Mouse (Mus musculus) lung, embryonic 16.5 days (tissue): ENCODE results near the gene Rassf7. TPM values are rescaled to one million over a fixed set of nuclear protein-coding genes. Genes with fewer than 3 reads are reported as not detected.
"Not testable (repeated sequence)": the region's sequence is repeated elsewhere in the genome, so short reads cannot be mapped to it uniquely, and the experiment has no call there.

Experiments used
- ATAC-seq: fragments of 200-750 bp; cut with Nextera tagmentation; 2 replicates; pipeline ENCODE4 v1.8.0; 2017; ENCODE audit warnings: low read depth, mild to moderate bottlenecking, moderate library complexity
- H3K27ac ChIP-seq: fragments of 300-500 bp; sonication (generic); 2 replicates; pipeline ENCODE4 v1.5.1; 2014; ENCODE audit warnings: mild to moderate bottlenecking, control low read depth, low read length
- H3K27me3 ChIP-seq: fragments of 300-500 bp; sonication (generic); 2 replicates; pipeline ENCODE4 v1.6.1; 2014; ENCODE audit warnings: low read depth, low read length, mixed read lengths; ENCODE audit not compliant: control insufficient read depth, insufficient read depth
- H3K36me3 ChIP-seq: fragments of 300-500 bp; sonication (generic); 2 replicates; pipeline ENCODE4 v1.6.1; 2014; ENCODE audit warnings: low read length; ENCODE audit not compliant: control insufficient read depth, insufficient read depth
- H3K4me1 ChIP-seq: fragments of 300-500 bp; sonication (generic); replicated peaks from 2 replicates; pipeline ENCODE4 v1.6.1; 2014; ENCODE audit warnings: low read length, mixed read lengths; ENCODE audit not compliant: control insufficient read depth, insufficient read depth
- H3K4me2 ChIP-seq: fragments of 300-500 bp; sonication (generic); 2 replicates; pipeline ENCODE4 v1.6.1; 2014; ENCODE audit warnings: low read depth, low read length, control low read depth
- H3K4me3 ChIP-seq: fragments of 300-500 bp; sonication (generic); 2 replicates; pipeline ENCODE4 v1.5.1; 2014; ENCODE audit warnings: mild to moderate bottlenecking, low read length, control low read depth
- H3K9ac ChIP-seq: fragments of 300-500 bp; sonication (generic); 2 replicates; pipeline ENCODE4 v1.6.1; 2014; ENCODE audit warnings: low read length, control low read depth
- H3K9me3 ChIP-seq: fragments of 300-500 bp; sonication (generic); 2 replicates; pipeline ENCODE4 v1.6.1; 2016; ENCODE audit warnings: low read length; ENCODE audit not compliant: control insufficient read depth
- whole genome bisulfite sequencing: fragments of 180-500 bp; shearing (Covaris S2); extraction: QIAGEN DNeasy Blood & Tissue Kit; methylation state at CpG from one replicate; pipeline ENCODE4 v1.1.7; 2014; 5-methylcytosine and 5-hydroxymethylcytosine counted together
- polyA plus RNA-seq: library from polyadenylated mRNA; unstranded; fragments of >200 nt; fragmentation: Nextera tagmentation; extraction: Ambion mirVana; gene quantifications from 2 replicates; pipeline ENCODE4 v1.2.1, GENCODE M21; 2015

Rassf7 gene
- polyA plus RNA-seq, 1 experiment from 2014 or later: 69.4 TPM

- peak; percentile 93 for ATAC-seq
Measured at GRCm38 (mm10) chr7:141228279-141229067, 12.8 kb downstream of the Rassf7 start, which contains the start of gene Phrf1. Phrf1 (plus strand) TSS chr7:141228784.

GRCm38 (mm10) chr7:141229702-141230101 is 14.0 kb downstream of the Rassf7 start:
- Histone ChIP-seq H3K4me1 (peaks cover 11% of the 10 kb centered on the region), H3K36me3 (peaks cover 22% of the 10 kb centered on the region), H3K4me3 (peak overlapping the region; percentile 72), H3K4me2 (peak overlapping the region; percentile 95), H3K27me3 (no peaks in the 10 kb centered on the region), H3K9ac (peak overlapping the region; percentile 93), H3K9me3 (no peaks in the 10 kb centered on the region), H3K27ac (no peak overlapping the region)
- no peak for ATAC-seq
- 42% methylated on average over 6 of the region's 6 CpGs for WGBS

More at GRCm38 (mm10) chr7:141228279-141229067, 12.8 kb downstream of the Rassf7 start, which contains the start of gene Phrf1:
- Histone ChIP-seq H3K27me3 (no peaks in the 10 kb centered on the region), H3K9me3 (no peaks in the 10 kb centered on the region), H3K9ac (peak within 1 kb of the TSS; percentile 93), H3K4me2 (peak within 1 kb of the TSS; percentile 95), H3K4me3 (peak within 1 kb of the TSS; percentile 72), H3K27ac (peak within 1 kb of the TSS; percentile 86), H3K4me1 (peaks cover 11% of the 10 kb centered on the region), H3K36me3 (peaks cover 15% of the 10 kb centered on the region)
- WGBS: under 1% methylated on average over 76 of the region's 76 CpGs

- no peaks in the 10 kb centered on the region for H3K9me3 ChIP-seq
- H3K27me3 ChIP-seq: no peaks in the 10 kb centered on the region
- WGBS: 96% methylated on average over 4 of the region's 4 CpGs
- H3K36me3 ChIP-seq: peaks cover 27% of the 10 kb centered on the region
- peaks cover 11% of the 10 kb centered on the region for H3K4me1 ChIP-seq
- no peak for ATAC-seq
- H3K4me3 ChIP-seq: no peak overlapping the region
- no peak overlapping the region; the same call in 1 of the 2 replicates for H3K4me2 ChIP-seq
- no peak overlapping the region for H3K9ac ChIP-seq
- H3K27ac ChIP-seq: no peak overlapping the region
Measured at GRCm38 (mm10) chr7:141230570-141230969, 14.9 kb downstream of the Rassf7 start.

GRCm38 (mm10) chr7:141231111-141231510 is 15.5 kb downstream of the Rassf7 start:
- no peaks in the 10 kb centered on the region for H3K27me3 ChIP-seq
- peaks cover 27% of the 10 kb centered on the region for H3K36me3 ChIP-seq
- WGBS: 89% methylated on average over 3 of the region's 3 CpGs

GRCm38 (mm10) chr7:141231551-141231950 is 15.9 kb downstream of the Rassf7 start:
- Histone ChIP-seq H3K36me3 (peaks cover 27% of the 10 kb centered on the region), H3K4me1 (peaks cover 11% of the 10 kb centered on the region), H3K27me3 (no peaks in the 10 kb centered on the region), H3K4me2 (no peak overlapping the region), H3K9me3 (no peaks in the 10 kb centered on the region), H3K27ac (no peak overlapping the region), H3K4me3 (no peak overlapping the region), H3K9ac (no peak overlapping the region)
- ATAC-seq: no peak
- 90% methylated on average over 9 of the region's 10 CpGs for WGBS

More at GRCm38 (mm10) chr7:141231111-141231510, 15.5 kb downstream of the Rassf7 start:
- H3K4me3 ChIP-seq: no peak overlapping the region
- peaks cover 11% of the 10 kb centered on the region for H3K4me1 ChIP-seq
- H3K4me2 ChIP-seq: no peak overlapping the region
- no peaks in the 10 kb centered on the region for H3K9me3 ChIP-seq
- no peak overlapping the region for H3K9ac ChIP-seq
- no peak overlapping the region for H3K27ac ChIP-seq
- ATAC-seq: no peak

GRCm38 (mm10) chr7:141250486-141250885 is 34.8 kb downstream of the Rassf7 start:
- H3K27me3 ChIP-seq, ATAC-seq, H3K9me3 ChIP-seq, H3K27ac ChIP-seq, H3K4me3 ChIP-seq, H3K4me2 ChIP-seq, H3K9ac ChIP-seq, H3K4me1 ChIP-seq: not testable (repeated sequence)
- peaks cover 52% of the 10 kb centered on the region for H3K36me3 ChIP-seq
- WGBS: 71% methylated on average over 4 of the region's 4 CpGs

- WGBS: 91% methylated on average over 10 of the region's 10 CpGs
- H3K27ac ChIP-seq: no peak overlapping the region
- H3K4me2 ChIP-seq: no peak overlapping the region
- no peaks in the 10 kb centered on the region for H3K9me3 ChIP-seq
- ATAC-seq: no peak
- H3K4me1 ChIP-seq: no peaks in the 10 kb centered on the region
- peaks cover 62% of the 10 kb centered on the region for H3K36me3 ChIP-seq
- no peak overlapping the region for H3K4me3 ChIP-seq
- no peaks in the 10 kb centered on the region for H3K27me3 ChIP-seq
- no peak overlapping the region for H3K9ac ChIP-seq
Measured at GRCm38 (mm10) chr7:141256159-141256558, 40.5 kb downstream of the Rassf7 start.

GRCm38 (mm10) chr7:141261480-141261879 is 45.8 kb downstream of the Rassf7 start:
- H3K4me2 ChIP-seq: no peak overlapping the region
- peaks cover 58% of the 10 kb centered on the region for H3K36me3 ChIP-seq
- H3K4me3 ChIP-seq: no peak overlapping the region
- 87% methylated on average over 3 of the region's 3 CpGs for WGBS
- no peak overlapping the region for H3K27ac ChIP-seq
- peaks cover 6% of the 10 kb centered on the region for H3K4me1 ChIP-seq
- H3K27me3 ChIP-seq: no peaks in the 10 kb centered on the region
- no peak for ATAC-seq
- H3K9me3 ChIP-seq: no peaks in the 10 kb centered on the region
- no peak overlapping the region for H3K9ac ChIP-seq

- WGBS: 86% methylated on average over 13 of the region's 13 CpGs
- Histone ChIP-seq H3K9ac (no peak overlapping the region), H3K4me3 (no peak overlapping the region), H3K4me2 (no peak overlapping the region), H3K4me1 (peaks cover 6% of the 10 kb centered on the region), H3K9me3 (no peaks in the 10 kb centered on the region), H3K27me3 (no peaks in the 10 kb centered on the region), H3K36me3 (peaks cover 41% of the 10 kb centered on the region), H3K27ac (no peak overlapping the region)
- no peak for ATAC-seq
Measured at GRCm38 (mm10) chr7:141263640-141264039, 48.0 kb downstream of the Rassf7 start.
